Mouse (Mus musculus) embryonic facial prominence, embryonic 14.5 days (tissue): ENCODE measurements around the gene A930033H14Rik. TPM values are rescaled to one million over a fixed set of nuclear protein-coding genes. Genes with fewer than 3 reads are reported as not detected.

Experiments used
- ATAC-seq: fragments of 200-750 bp; cut with Nextera tagmentation; 2 replicates; pipeline ENCODE4 v1.8.0; 2017; ENCODE audit warnings: low read depth, moderate number of reproducible peaks, moderate TSS enrichment
- DNase-seq: peaks from one replicate; pipeline ENCODE4 v3.0.0-alpha.2; 2015; ENCODE audit warnings: low spot score
- H3K27ac ChIP-seq: fragments of 300-500 bp; sonication (generic); replicated peaks from 2 replicates; pipeline ENCODE4 v1.5.1; 2014; ENCODE audit warnings: low read depth, mild to moderate bottlenecking, low read length, moderate library complexity
- H3K27me3 ChIP-seq: fragments of 300-500 bp; sonication (generic); replicated peaks from 2 replicates; pipeline ENCODE4 v1.6.1; 2014; ENCODE audit warnings: low read length; ENCODE audit not compliant: control insufficient read depth, insufficient read depth
- H3K36me3 ChIP-seq: fragments of 300-500 bp; sonication (generic); 2 replicates; pipeline ENCODE4 v1.6.1; 2014; ENCODE audit warnings: low read length, mixed read lengths; ENCODE audit not compliant: control insufficient read depth, insufficient read depth
- H3K4me1 ChIP-seq: fragments of 300-500 bp; sonication (generic); 2 replicates; pipeline ENCODE4 v1.6.1; 2014; ENCODE audit warnings: antibody characterized with exemption, low read length; ENCODE audit not compliant: control insufficient read depth, insufficient read depth
- H3K4me2 ChIP-seq: fragments of 300-500 bp; sonication (generic); 2 replicates; pipeline ENCODE4 v1.6.1; 2014; ENCODE audit warnings: low read depth, mild to moderate bottlenecking, low read length, moderate library complexity, mixed read lengths
- H3K4me3 ChIP-seq: fragments of 300-500 bp; sonication (generic); 2 replicates; pipeline ENCODE4 v1.5.1; 2014; ENCODE audit warnings: low read depth, mild to moderate bottlenecking, low read length
- H3K9ac ChIP-seq: fragments of 300-500 bp; sonication (generic); 2 replicates; pipeline ENCODE4 v1.6.1; 2014; ENCODE audit warnings: low read depth, mild to moderate bottlenecking, low read length, moderate library complexity, mixed read lengths
- H3K9me3 ChIP-seq: fragments of 300-500 bp; sonication (generic); 2 replicates; pipeline ENCODE4 v1.6.1; 2016; ENCODE audit warnings: low read length; ENCODE audit not compliant: control insufficient read depth
- WGBS: fragments of 180-500 bp; shearing (Covaris S2); extraction: QIAGEN DNeasy Blood & Tissue Kit; methylation state at CpG from one replicate; pipeline ENCODE4 v1.1.7; 2014; 5-methylcytosine and 5-hydroxymethylcytosine counted together
- polyA plus RNA-seq: library from polyadenylated mRNA; unstranded; fragments of >200 nt; fragmentation: Nextera tagmentation; extraction: Ambion mirVana; gene quantifications from 2 replicates; pipeline ENCODE4 v1.2.1, GENCODE M21; 2014

The A930033H14Rik gene
- polyA plus RNA-seq, 1 experiment from 2014 or later = 2.5 TPM

DNA sequence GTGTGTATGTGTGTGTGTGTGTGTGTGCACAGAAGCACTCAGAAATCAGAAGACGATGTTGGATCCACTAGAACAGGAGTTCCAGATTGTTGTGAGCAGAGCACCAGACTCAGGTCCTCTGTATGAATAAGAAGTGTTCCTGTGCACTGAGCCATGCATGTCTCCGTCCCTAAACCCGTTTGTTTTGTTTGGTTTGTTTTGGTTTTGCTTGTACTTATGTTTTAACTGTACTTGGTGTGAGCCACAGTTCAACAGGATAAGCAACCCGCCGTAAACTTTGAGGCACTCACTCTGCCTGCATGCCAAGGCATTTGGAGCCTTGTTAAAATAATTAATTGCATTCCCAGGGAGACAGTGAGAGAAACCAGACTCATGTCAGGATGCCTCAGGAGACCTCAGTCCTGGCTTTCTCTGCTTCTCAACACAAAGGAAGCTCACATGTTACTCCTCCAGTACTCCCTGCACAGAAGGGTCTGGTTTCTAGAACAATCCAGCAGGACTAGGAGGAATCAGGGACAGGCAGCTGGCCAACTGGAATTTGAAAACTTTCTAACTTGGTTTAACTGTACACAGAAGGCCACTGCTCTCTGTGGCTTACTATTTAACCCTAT is 40.3 kb upstream of the A930033H14Rik start:
- Histone ChIP-seq H3K27ac (peak overlapping the region; percentile 79), H3K9me3 (no peaks in the 10 kb centered on the region), H3K27me3 (no peaks in the 10 kb centered on the region), H3K9ac (no peak overlapping the region), H3K4me2 (no peak overlapping the region), H3K36me3 (peaks cover 27% of the 10 kb centered on the region), H3K4me3 (no peak overlapping the region), H3K4me1 (peaks cover 20% of the 10 kb centered on the region)
- ATAC-seq (peak; percentile 85), DNase-seq (peak; percentile 89)
- WGBS = 18% methylated on average over 5 of the region's 5 CpGs

- H3K9me3 ChIP-seq = no peaks in the 10 kb centered on the region
- peak overlapping the region; percentile 79 for H3K27ac ChIP-seq
- no peak overlapping the region for H3K9ac ChIP-seq
- H3K36me3 ChIP-seq = peaks cover 21% of the 10 kb centered on the region
- H3K27me3 ChIP-seq = no peaks in the 10 kb centered on the region
- DNase-seq (no peak), ATAC-seq (no peak)
- no peak overlapping the region for H3K4me3 ChIP-seq
- 88% methylated on average over 17 of the region's 17 CpGs for WGBS
- H3K4me2 ChIP-seq = no peak overlapping the region
- H3K4me1 ChIP-seq = peaks cover 20% of the 10 kb centered on the region
Measured at GRCm38 (mm10) chr10:69252112-69253074, 39.5 kb upstream of the A930033H14Rik start.

DNA sequence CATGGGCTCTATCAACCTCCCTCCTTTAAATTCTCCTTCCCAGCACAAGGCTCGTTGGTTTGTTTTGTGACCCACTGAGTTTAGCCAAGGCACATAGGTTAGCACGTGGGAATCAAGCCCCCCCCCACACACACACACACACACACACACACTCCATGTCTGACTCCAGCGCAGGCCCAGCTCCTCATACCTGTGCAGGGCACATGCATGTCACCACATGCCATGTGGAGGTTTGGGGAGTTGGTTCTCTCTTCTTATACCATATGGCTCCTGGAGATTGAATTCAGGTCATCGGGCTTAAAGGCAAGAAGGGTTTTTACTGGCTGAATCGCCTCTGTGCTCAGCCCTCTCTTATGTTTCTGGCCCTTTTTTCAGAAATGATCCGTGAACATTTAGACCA is 38.4 kb upstream of the A930033H14Rik start:
- no peak overlapping the region for H3K9ac ChIP-seq
- H3K27me3 ChIP-seq = no peaks in the 10 kb centered on the region
- peaks cover 20% of the 10 kb centered on the region for H3K4me1 ChIP-seq
- peaks cover 21% of the 10 kb centered on the region for H3K36me3 ChIP-seq
- H3K4me2 ChIP-seq = no peak overlapping the region
- H3K4me3 ChIP-seq = no peak overlapping the region
- no peak overlapping the region for H3K27ac ChIP-seq
- 74% methylated on average over 6 of the region's 6 CpGs for WGBS
- DNase-seq (no peak), ATAC-seq (no peak)
- H3K9me3 ChIP-seq = no peaks in the 10 kb centered on the region

DNA sequence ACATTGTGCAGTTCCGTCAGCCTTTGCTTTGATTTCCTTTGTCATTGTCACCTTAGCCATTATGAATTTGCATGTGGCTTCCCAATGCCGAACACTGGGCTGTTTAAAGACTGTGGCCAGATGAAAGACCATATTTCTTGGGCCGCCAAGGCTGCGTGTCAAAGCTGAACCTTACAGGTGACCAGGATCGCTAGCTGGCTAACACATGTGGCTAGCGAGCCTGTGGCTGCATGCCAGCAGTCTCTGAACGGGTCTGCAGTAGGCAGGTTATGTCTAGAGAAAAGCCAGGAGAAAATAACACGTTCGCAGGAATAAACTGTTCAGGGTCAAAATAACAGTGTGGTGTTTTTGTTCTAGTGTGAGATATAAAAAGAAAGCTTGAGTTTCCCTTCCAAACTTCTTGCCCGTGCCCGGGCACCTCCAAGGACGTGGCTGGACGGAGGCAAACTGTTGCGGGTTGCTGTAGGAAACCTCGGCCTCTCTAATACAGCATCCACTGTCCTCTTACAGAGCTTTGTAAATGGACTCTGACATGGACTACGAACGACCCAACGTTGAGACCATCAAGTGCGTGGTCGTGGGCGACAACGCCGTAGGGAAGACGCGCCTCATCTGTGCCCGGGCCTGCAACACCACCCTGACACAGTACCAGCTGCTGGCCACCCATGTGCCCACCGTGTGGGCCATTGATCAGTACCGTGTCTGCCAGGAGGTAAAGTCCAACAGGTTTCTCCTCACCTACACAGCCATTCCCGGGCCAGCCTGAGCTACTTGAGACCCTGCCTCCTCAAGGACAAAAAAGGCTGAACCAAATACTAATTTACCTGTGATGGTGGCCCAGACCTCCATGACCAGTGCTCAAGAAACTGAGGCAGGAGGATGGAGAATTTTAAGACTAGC is 35.6 kb upstream of the A930033H14Rik start:
- Histone ChIP-seq H3K9me3 (no peaks in the 10 kb centered on the region), H3K4me1 (peaks cover 9% of the 10 kb centered on the region), H3K4me2 (no peak overlapping the region), H3K36me3 (peaks cover 21% of the 10 kb centered on the region), H3K27ac (no peak overlapping the region), H3K9ac (no peak overlapping the region), H3K4me3 (no peak overlapping the region), H3K27me3 (no peaks in the 10 kb centered on the region)
- DNase-seq = no peak
- 87% methylated on average over 29 of the region's 29 CpGs for WGBS
- no peak for ATAC-seq

DNA sequence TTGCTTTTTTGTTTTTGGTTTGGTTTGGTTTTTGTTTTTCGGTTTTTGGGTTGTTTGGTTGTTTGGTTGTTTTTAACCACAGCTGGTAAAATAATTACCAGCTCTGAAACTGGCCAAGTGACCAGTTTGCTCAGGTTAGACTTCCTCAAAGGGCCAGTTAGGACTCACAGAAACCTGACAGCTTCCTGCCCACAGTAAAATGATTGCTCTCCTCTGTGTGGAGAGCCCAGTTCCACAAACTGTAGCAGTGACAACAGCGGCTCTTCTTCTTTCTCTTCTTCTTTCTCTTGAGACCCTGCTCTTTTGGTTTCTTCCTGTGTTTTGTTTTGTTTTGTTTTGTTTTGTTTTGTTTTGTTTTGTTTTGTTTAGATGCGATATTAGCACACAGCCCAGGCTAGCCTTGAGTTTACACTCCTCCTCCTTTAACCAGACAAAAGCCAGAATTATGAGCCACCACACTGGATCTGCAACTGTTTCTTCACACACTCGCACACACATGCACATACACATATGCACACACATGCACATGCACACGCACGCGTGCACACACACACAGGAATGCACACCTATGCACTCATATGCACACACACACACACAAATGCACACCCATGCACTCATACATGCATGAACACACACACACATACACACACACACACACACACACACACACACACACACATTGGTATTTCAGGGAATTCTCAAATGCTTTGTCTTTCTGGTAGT is 34.6 kb upstream of the A930033H14Rik start:
- Histone ChIP-seq H3K9ac (no peak overlapping the region), H3K27me3 (no peaks in the 10 kb centered on the region)

GRCm38 (mm10) chr10:69246762-69247161 is 33.9 kb upstream of the A930033H14Rik start:
- 78% methylated on average over 3 of the region's 3 CpGs for WGBS

More for the DNA sequence above, 34.6 kb upstream of the A930033H14Rik start:
- Histone ChIP-seq H3K27ac (no peak overlapping the region), H3K4me2 (no peak overlapping the region), H3K4me3 (no peak overlapping the region), H3K9me3 (no peaks in the 10 kb centered on the region), H3K36me3 (peaks cover 21% of the 10 kb centered on the region), H3K4me1 (0 out of 2 replicates have a peak, but pooled peaks cover 4% of the 10 kb centered on the region)
- 97% methylated on average over 7 of the region's 7 CpGs for WGBS
- DNase-seq = no peak
- ATAC-seq = no peak

DNA sequence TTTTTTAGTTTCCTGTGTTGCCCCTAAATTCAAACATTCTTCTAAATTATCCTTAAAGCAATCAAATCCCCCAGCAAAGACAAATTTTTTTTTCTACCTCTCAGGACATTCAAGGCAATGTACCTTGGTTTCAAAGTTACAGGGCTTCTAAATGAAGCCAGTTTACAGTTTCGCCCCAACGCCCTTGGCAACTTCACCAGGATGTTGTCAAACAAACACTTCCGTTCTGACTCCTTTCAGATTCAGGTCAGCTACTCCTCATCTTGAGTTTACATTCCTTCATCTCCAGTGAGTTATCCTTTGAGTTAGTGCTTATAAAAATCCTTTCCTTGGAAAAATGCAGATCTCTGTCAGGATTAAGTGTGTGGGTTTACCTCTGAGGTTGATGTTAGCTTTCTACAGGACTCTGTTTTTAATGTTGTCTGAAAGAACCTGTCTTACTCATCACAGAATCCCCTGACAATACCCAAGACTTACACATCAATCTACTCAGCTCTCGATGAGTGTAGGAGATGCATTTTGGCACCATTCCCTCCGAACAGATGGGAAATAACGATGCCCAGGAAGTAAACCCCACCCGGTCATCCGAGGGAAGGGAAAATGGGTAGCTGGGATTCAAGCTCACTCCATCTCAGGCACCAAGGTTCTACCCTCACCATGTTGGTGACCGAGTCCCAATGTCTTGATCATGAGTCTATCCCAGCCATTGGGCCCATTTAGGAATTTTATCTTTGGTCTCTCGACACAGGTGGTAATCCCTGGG is 33.2 kb upstream of the A930033H14Rik start:
- DNase-seq (no peak), ATAC-seq (no peak)
- no peak overlapping the region for H3K4me2 ChIP-seq
- H3K9me3 ChIP-seq = no peaks in the 10 kb centered on the region
- H3K4me3 ChIP-seq = no peak overlapping the region
- WGBS = 81% methylated on average over 10 of the region's 10 CpGs
- no peaks in the 10 kb centered on the region for H3K4me1 ChIP-seq
- no peaks in the 10 kb centered on the region for H3K27me3 ChIP-seq
- H3K36me3 ChIP-seq = peaks cover 19% of the 10 kb centered on the region
- no peak overlapping the region for H3K9ac ChIP-seq
- no peak overlapping the region for H3K27ac ChIP-seq

More at GRCm38 (mm10) chr10:69246762-69247161, 33.9 kb upstream of the A930033H14Rik start:
- ATAC-seq = no peak
- Histone ChIP-seq H3K9ac (no peak overlapping the region), H3K27me3 (no peaks in the 10 kb centered on the region), H3K9me3 (no peaks in the 10 kb centered on the region), H3K4me3 (no peak overlapping the region), H3K27ac (no peak overlapping the region), H3K4me2 (no peak overlapping the region), H3K36me3 (peaks cover 21% of the 10 kb centered on the region), H3K4me1 (no peaks in the 10 kb centered on the region)
- no peak for DNase-seq
